Mouse (Mus musculus): ENCODE measurements around the gene E2f1.

The E2f1 gene

GRCm38 (mm10) chr2:154549886-154550189 lies 19.9 kb downstream of the E2f1 start:
- DNase-seq = no peak

DNA sequence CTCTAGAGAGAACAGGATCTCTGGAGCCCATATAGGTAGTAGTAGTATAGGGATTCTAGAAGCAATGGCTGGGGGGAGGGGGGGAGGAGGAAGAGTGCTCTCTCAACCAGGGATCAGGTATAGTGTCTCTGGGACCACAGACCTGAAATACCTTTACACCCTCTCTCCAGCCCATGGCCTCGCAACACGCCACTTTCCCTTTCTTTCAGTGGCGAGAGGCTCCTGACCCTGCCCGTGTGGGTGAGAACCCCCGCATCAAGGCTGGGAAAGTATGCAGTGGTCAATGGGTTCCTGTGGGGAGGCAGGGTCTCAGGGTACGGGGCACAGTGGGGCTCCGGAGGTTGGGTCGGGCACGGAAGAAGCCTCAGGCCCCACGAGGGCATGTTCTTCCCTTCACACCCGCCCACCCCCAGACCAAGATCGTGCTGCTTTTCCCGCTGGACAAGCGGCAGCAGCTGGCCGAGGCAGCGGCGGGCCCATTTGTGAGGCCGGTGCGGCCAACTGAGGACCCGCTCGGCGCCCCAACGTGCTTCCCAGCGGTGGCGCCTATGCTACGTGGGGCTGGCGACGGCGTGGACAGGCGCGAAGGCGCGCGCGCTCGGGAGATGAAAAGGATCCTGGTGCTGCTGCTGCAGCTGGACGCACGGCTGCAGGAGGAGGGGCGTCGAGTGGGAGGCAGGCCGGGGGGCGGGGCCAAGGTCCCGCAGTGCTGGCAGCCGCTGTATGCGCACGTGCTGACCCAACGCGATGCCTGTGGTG lies 20.4 kb downstream of the E2f1 start:
- DNase-seq = peak; percentile 81

DNA sequence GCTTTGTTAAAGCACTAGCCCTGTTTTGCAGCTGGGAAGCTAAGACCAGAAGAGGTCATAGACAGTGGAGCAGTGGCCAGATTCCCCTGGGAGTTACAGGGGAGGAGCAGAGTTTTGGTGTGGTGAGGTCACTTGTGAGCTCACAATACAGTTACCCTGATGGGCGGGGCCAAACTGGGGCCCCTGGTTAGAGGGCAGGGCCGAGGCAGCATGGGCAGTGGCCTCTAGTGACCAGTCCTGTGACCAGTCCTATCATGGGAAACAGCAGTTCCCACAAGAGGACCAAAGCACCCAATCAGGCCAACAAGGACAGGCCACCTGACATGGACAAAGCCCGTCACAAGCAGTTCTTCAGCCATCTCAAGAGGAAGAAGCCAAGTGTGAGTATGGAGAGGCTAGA lies 21.0 kb downstream of the E2f1 start:
- peak; percentile 54 for DNase-seq

GRCm38 (mm10) chr2:154546711-154547110 lies 23.0 kb downstream of the E2f1 start, which contains the start of gene 1700003F12Rik:
1700003F12Rik (plus strand) TSS chr2:154547085.
- no peak for DNase-seq

DNA sequence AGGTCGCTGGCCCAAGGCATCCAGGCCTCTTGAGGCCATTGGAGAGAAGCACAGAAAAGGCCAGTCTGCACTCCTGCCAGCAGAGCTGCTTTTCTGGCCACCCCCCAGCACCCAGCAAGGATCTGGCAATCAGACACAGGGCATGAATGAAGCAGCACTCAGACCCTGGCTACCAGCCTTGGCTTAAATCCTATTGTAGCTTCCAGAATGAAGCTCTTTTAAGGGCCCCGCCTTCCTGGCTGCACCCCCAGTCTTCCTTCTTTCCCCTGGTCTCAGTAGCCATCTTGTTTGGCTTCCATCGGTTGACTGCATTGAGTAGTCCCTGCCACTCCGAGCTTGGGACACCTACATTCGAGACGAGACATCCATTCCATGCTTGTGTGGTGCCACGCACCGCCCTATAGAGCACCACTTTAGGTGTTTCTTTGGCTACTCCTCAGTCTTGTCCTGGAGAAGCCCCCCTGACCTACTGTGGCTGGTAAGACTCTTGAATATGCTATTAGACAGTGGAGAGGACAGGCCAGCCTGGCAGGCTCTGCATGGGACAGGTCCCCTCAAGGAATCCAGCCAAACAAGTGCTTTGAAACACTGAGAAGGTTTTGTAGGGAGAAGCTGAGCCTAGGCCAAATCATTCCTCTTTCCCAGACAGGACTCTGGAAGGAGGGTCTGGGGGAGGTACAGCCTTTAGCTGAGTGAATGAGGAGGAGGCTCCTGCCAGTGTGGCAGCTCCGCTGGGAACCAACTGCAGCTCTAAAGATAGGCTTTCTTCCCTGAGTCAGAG lies 25.9 kb downstream of the E2f1 start:
- peak; percentile 58 for DNase-seq

DNA sequence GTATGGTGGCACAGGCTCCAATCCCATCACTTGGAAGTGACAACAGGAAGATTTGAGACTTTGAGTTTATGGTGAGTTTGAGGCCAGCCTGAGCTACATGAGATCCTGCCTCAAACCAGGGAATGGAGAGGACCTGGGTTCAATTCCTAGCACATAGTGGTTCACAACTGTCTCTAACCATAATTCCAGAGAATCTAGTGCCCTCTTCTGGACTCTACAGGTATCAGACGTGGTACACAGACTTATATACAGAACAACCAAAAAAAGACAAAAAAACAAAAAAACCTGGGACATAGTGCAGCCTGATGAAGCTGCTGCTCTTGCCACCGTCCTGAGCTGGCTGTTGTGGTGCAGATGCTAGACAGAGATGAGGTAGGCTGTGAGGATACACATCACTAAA lies 28.1 kb downstream of the E2f1 start:
- DNase-seq = no peak

DNA sequence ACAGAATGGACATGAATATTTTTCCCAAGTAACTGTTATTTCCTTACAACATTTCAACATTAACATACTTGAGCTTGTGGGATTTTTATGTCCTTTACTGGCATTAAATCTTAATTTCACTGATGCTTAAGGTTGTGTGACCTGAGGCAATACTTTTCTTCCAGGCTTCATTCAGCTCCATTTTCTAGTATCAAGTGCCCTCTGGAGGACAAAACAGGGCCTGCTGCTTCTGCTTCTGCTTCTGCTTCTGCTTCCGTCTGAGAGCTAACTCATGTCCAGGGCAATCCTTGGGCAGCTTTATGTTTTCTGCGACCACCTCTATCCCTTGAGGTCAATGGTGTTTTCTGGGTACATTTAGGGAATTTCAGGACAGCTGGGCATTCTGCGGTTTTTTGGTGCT lies 30.0 kb downstream of the E2f1 start:
- DNase-seq = peak; percentile 68

DNA sequence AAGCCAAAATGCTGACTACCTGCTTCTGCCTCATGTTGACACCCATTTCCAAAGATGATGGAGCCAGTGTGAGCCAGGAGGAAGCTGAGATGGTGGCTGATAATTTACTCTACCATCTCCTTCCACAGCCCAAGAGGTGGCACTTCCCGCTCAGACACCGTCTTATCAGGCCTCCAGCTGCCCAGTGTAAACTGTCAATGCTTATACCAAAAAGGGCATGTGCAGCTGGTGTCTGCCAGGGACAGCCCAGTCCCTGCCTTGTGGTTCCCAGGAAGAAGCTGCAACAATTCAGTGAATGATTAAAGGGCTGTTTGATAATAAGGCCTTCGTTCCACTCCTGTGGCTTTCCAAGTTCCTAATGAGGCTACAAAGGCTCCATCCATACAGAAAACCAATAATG lies 31.0 kb downstream of the E2f1 start:
- DNase-seq = no peak

GRCm38 (mm10) chr2:154538310-154538709 lies 31.4 kb downstream of the E2f1 start:
- DNase-seq = no peak

DNA sequence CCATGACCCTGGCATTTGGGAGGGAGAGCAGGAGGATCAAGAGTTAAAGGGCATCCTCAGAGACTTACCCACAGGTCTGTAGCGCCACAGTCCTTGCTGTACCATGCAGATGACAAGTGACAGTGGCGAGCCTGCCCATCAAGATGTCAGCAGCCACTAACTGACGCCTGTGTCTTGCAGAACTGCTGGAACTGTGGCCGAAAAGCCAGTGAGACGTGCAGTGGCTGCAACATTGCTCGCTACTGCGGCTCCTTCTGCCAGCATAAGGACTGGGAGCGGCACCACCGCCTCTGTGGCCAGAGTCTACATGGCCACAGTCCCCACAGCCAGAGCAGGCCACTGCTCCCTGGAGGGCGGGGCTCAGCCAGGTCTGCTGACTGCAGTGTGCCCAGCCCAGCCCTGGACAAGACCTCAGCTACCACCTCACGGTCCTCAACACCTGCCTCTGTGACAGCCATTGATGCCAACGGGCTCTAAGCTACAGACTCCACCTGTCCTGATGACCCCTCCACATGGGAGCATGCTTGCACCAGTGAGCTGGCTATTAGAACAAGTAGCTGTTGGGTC lies 34.9 kb downstream of the E2f1 start:
- DNase-seq = no peak

DNA sequence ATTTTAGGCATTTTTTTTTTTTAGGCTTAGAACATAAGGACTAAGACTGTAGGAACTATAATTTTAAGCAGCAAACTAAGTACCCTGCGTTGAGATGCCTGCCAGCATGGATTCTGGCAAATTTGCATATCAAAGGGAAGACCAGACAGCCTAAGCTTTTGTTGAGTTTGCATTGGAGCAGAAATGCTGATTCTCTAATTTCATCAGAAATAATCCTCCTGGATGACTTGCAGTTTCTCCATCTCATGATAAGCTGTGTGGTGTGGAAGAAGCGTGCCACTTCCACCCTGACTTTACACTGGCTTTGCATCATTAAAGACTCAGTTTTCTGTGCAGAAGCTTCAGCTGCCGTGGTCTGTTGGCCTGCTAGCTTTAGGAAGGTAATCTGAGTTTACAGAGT lies 36.8 kb downstream of the E2f1 start:
- DNase-seq = no peak

DNA sequence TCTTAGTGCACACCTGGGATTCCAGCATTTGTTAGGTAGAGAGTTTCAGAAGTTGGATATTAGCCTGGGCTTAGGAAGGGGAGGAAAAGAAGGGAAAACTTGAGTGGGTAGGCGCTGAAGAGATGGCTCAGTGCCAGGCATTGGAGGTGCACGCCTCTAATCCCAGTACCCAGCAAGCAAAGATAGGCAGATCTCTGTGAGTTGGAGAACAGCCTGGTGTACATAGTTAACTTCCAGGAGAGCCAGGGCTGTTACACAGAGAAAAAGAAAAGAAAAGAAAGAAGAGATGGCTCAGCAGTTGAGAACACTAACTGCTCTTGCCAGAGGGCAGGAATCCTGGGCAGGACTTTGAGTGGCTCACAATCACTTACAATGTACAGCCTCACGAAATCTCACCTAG lies 43.2 kb downstream of the E2f1 start:
- no peak for DNase-seq

- no peak for DNase-seq
These were observed 44.4 kb downstream of the E2f1 start for GRCm38 (mm10) chr2:154525285-154525684.

DNA sequence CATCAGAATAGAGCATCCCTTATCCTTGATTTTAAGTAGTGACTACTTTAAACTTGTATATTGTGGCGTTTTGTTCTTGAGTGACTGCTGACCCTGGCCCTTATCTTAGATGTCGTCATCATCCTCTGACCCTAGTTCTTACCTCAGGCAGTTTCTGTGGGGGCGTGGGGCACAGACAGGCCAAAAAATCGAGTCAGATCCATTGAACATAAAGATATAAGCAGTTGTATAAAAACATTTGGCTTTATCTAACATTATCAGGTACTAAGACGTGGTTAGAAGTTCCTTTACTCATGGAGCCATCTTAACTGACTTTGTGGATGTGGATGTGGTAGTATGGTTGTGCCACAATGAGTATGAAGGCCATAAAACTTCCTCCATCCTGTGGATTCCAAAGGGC lies 47.4 kb downstream of the E2f1 start:
- DNase-seq = no peak

- no peak for DNase-seq
These were observed 48.2 kb downstream of the E2f1 start for GRCm38 (mm10) chr2:154521449-154521848.

GRCm38 (mm10) chr2:154517424-154517823 lies 52.3 kb downstream of the E2f1 start:
- DNase-seq = no peak

GRCm38 (mm10) chr2:154516944-154517343 lies 52.7 kb downstream of the E2f1 start:
- DNase-seq = no peak

DNA sequence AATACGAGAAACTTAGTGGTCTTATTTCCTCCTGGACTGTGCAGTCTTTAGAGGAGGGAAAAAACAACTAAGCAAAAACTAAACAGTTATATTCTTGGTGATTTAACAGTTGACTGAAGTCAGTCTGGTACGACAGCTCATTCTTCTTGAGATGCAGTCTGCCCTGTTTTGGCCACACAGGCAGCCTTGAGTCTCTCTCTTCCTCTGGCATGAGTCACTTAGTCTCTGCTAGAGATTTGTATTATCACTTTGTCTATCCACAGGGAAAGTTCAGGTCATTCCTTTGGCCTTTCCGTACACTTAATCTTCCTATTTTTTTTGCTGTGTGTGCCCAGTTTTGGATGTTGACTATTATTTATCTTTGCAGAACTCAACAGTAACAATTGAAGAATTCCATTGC lies 59.6 kb downstream of the E2f1 start:
- no peak for DNase-seq
